Mouse (Mus musculus): ENCODE results near the gene Nxn. TPM values are rescaled to one million over a fixed set of nuclear protein-coding genes. Genes with fewer than 3 reads are reported as not detected.

Gene Nxn
- polyA plus RNA-seq, 1 experiment: 7.4 TPM

DNA sequence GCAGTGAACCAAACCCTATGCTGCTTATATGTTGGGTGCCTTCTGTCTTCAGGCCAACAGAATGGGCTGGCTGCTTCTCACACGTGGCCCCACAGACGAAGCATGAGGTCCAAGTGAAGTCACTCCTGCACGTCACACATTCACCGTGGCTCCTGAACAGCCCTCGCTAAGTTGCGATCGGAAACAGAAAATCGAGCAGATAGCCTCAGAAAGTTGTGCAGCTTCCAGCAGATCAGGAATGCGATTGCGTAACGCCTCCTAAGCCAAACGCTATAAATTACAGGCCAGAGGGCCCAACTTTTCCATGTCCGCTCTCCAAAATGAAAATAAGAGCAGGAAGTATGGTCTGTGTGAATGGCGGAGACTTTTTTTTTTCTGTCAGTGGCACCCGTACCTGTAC is 106.5 kb downstream of the Nxn start:
- 30% methylated on average over 15 of the region's 15 CpGs for WGBS
- H3K27me3 ChIP-seq (ENCODE audit: control insufficient read depth, insufficient read depth, low read length): no peaks in the 10 kb centered on the region
- H3K36me3 ChIP-seq (ENCODE audit: control insufficient read depth, insufficient read depth, low read length): no peaks in the 10 kb centered on the region
- H3K4me3 ChIP-seq (ENCODE audit: low read depth, low read length): no peak overlapping the region
- no peak for TF ChIP-seq CTCF (IDR thresholded peaks at IDR 0.05; ENCODE audit: extremely low read depth, insufficient read length, insufficient replicate concordance, low read depth, low read length)
- TF ChIP-seq POLR2A (IDR thresholded peaks at IDR 0.05; ENCODE audit: low read depth, low read length): no peak
- peaks cover 3% of the 10 kb centered on the region; the same call in 1 of the 2 replicates for H3K4me1 ChIP-seq (ENCODE audit: control insufficient read depth, insufficient read depth, insufficient read length, low read length)
- H3K27ac ChIP-seq (ENCODE audit: insufficient read depth, low read depth, low read length): peak overlapping the region; percentile 50

- H3K4me3 ChIP-seq (ENCODE audit: low read depth, low read length): no peak overlapping the region
- H3K27me3 ChIP-seq (ENCODE audit: control insufficient read depth, insufficient read depth, low read length): no peaks in the 10 kb centered on the region
- no peaks in the 10 kb centered on the region for H3K36me3 ChIP-seq (ENCODE audit: control insufficient read depth, insufficient read depth, low read length)
- no peak for TF ChIP-seq POLR2A (IDR thresholded peaks at IDR 0.05; ENCODE audit: low read depth, low read length)
- TF ChIP-seq CTCF (IDR thresholded peaks at IDR 0.05; ENCODE audit: extremely low read depth, insufficient read length, insufficient replicate concordance, low read depth, low read length): no peak
- peak overlapping the region; percentile 50 for H3K27ac ChIP-seq (ENCODE audit: insufficient read depth, low read depth, low read length)
- WGBS: 79% methylated on average over 4 of the region's 4 CpGs
- peaks cover 3% of the 10 kb centered on the region; the same call in 1 of the 2 replicates for H3K4me1 ChIP-seq (ENCODE audit: control insufficient read depth, insufficient read depth, insufficient read length, low read length)
Observed at GRCm38 (mm10) chr11:76291960-76292359, 107.0 kb downstream of the Nxn start.

- 60% methylated on average over 11 of the region's 11 CpGs for WGBS
- no peak overlapping the region for H3K4me3 ChIP-seq (ENCODE audit: low read depth, low read length)
- no peaks in the 10 kb centered on the region for H3K36me3 ChIP-seq (ENCODE audit: control insufficient read depth, insufficient read depth, low read length)
- H3K27me3 ChIP-seq (ENCODE audit: control insufficient read depth, insufficient read depth, low read length): no peaks in the 10 kb centered on the region
- peaks cover 7% of the 10 kb centered on the region; the same call in 1 of the 2 replicates for H3K4me1 ChIP-seq (ENCODE audit: control insufficient read depth, insufficient read depth, insufficient read length, low read length)
- H3K27ac ChIP-seq (ENCODE audit: insufficient read depth, low read depth, low read length): no peak overlapping the region
- TF ChIP-seq POLR2A (IDR thresholded peaks at IDR 0.05; ENCODE audit: low read depth, low read length): no peak
- no peak for TF ChIP-seq CTCF (IDR thresholded peaks at IDR 0.05; ENCODE audit: extremely low read depth, insufficient read length, insufficient replicate concordance, low read depth, low read length)
Observed at GRCm38 (mm10) chr11:76290367-76290766, 108.6 kb downstream of the Nxn start.

DNA sequence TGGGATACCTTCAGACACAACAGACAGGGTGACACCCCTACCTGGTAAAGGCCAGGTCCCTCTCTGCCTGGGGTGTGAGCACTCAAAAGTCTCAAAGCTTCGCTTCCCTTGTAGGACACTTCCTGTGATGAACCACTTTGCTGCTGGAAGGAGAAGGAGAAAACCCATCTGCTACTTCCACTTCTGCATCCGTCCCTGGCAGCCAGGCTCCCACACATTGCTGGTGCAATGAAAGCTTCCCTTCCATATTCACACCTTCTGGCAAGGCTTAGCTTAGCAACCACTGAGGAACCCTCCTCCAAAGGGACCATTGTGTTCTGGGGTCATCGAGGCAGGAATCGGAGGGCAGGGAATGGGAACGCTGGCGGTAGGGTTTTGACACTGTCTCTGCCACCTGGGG is 110.3 kb downstream of the Nxn start:
- H3K27ac ChIP-seq (ENCODE audit: insufficient read depth, low read depth, low read length): no peak overlapping the region
- H3K27me3 ChIP-seq (ENCODE audit: control insufficient read depth, insufficient read depth, low read length): no peaks in the 10 kb centered on the region
- WGBS: 84% methylated on average over 6 of the region's 6 CpGs
- peaks cover 7% of the 10 kb centered on the region; the same call in 1 of the 2 replicates for H3K4me1 ChIP-seq (ENCODE audit: control insufficient read depth, insufficient read depth, insufficient read length, low read length)
- no peak for TF ChIP-seq POLR2A (IDR thresholded peaks at IDR 0.05; ENCODE audit: low read depth, low read length)
- TF ChIP-seq CTCF (IDR thresholded peaks at IDR 0.05; ENCODE audit: extremely low read depth, insufficient read length, insufficient replicate concordance, low read depth, low read length): no peak
- no peaks in the 10 kb centered on the region for H3K36me3 ChIP-seq (ENCODE audit: control insufficient read depth, insufficient read depth, low read length)
- no peak overlapping the region for H3K4me3 ChIP-seq (ENCODE audit: low read depth, low read length)

DNA sequence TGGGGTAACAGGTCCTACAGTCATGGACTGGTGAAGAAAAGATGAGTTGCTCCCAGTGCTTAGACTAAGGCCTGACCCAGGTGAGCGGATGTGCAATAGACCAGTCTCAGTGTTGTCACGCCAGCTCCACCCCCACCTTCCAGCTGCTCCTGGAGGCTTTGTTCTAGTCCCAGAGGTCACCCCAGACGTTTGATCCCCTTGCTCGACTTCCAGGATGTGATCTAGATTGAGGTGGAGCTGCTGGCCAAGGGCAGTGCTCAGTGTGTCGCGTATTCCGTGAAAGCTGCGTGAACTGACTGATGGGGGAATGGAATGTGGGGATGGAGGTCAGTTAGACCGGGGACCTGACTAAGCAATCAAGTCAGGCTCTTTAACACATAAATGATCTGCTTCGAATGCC is 111.6 kb downstream of the Nxn start:
- Histone ChIP-seq H3K4me3 (ENCODE audit: low read depth, low read length) (no peak overlapping the region), H3K4me1 (ENCODE audit: control insufficient read depth, insufficient read depth, insufficient read length, low read length) (peaks cover 6% of the 10 kb centered on the region; the same call in 1 of the 2 replicates), H3K36me3 (ENCODE audit: control insufficient read depth, insufficient read depth, low read length) (no peaks in the 10 kb centered on the region), H3K27me3 (ENCODE audit: control insufficient read depth, insufficient read depth, low read length) (no peaks in the 10 kb centered on the region), H3K27ac (ENCODE audit: insufficient read depth, low read depth, low read length) (no peak overlapping the region)
- no peak for TF ChIP-seq POLR2A (IDR thresholded peaks at IDR 0.05; ENCODE audit: low read depth, low read length)
- TF ChIP-seq CTCF (IDR thresholded peaks at IDR 0.05; ENCODE audit: extremely low read depth, insufficient read length, insufficient replicate concordance, low read depth, low read length): no peak
- WGBS: 61% methylated on average over 10 of the region's 10 CpGs

- 78% methylated on average over 10 of the region's 10 CpGs for WGBS
- peaks cover 4% of the 10 kb centered on the region; the same call in 1 of the 2 replicates for H3K4me1 ChIP-seq (ENCODE audit: control insufficient read depth, insufficient read depth, insufficient read length, low read length)
- H3K4me3 ChIP-seq (ENCODE audit: low read depth, low read length): no peak overlapping the region
- no peak overlapping the region for H3K27ac ChIP-seq (ENCODE audit: insufficient read depth, low read depth, low read length)
- no peaks in the 10 kb centered on the region for H3K36me3 ChIP-seq (ENCODE audit: control insufficient read depth, insufficient read depth, low read length)
- H3K27me3 ChIP-seq (ENCODE audit: control insufficient read depth, insufficient read depth, low read length): no peaks in the 10 kb centered on the region
- no peak for TF ChIP-seq CTCF (IDR thresholded peaks at IDR 0.05; ENCODE audit: extremely low read depth, insufficient read length, insufficient replicate concordance, low read depth, low read length)
- no peak for TF ChIP-seq POLR2A (IDR thresholded peaks at IDR 0.05; ENCODE audit: low read depth, low read length)
Observed at GRCm38 (mm10) chr11:76286534-76287126, 112.3 kb downstream of the Nxn start.

GRCm38 (mm10) chr11:76285431-76286075 is 113.4 kb downstream of the Nxn start:
- Histone ChIP-seq H3K36me3 (ENCODE audit: control insufficient read depth, insufficient read depth, low read length) (no peaks in the 10 kb centered on the region), H3K27ac (ENCODE audit: insufficient read depth, low read depth, low read length) (no peak overlapping the region), H3K4me1 (ENCODE audit: control insufficient read depth, insufficient read depth, insufficient read length, low read length) (peaks cover 4% of the 10 kb centered on the region; the same call in 1 of the 2 replicates), H3K4me3 (ENCODE audit: low read depth, low read length) (no peak overlapping the region), H3K27me3 (ENCODE audit: control insufficient read depth, insufficient read depth, low read length) (no peaks in the 10 kb centered on the region)
- TF ChIP-seq POLR2A (IDR thresholded peaks at IDR 0.05; ENCODE audit: low read depth, low read length) (no peak), CTCF (IDR thresholded peaks at IDR 0.05; ENCODE audit: extremely low read depth, insufficient read length, insufficient replicate concordance, low read depth, low read length) (no peak)
- WGBS: 29% methylated on average over 7 of the region's 7 CpGs
